In the genomic region with DNA sequence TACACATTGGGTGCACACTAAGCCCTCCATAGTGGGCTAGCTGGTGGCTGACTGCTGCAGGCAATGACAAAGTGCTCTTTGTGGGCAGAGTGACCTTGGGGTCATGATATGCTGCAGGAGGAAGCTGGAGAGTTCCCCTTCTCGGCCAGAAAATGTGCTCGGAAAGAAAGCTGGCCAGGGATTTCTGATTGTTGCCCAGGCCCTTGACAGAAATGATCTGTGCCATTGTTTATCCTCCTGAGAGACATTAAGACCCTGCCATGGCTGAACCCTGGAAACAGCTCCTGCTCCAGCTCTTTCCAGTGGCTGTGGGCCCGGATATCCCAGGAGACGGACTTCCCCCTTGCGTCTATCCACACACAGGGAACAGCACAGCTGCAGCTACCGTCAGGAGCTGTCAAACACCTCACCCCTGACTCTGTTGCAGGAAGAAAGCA, we compare ENCODE assay signal across 9 mouse cellular contexts. TPM values are rescaled to one million over a fixed set of nuclear protein-coding genes. Genes with fewer than 3 reads are reported as not detected.
DNase-seq lines count a peak whose midpoint lies in the region; ATAC-seq lines count a peak whose summit lies in the region.
"Had no signal": no experiment of that assay in that cellular context is flagged by ENCODE, and none has a peak within 500 bp of the region (broad histone marks: within the 10 kb centered on the region; RNA-seq: fewer than 3 reads in every experiment).

No protein-coding gene starts in this region.

- no peak overlapping the region for H3K4me2 ChIP-seq in kidney, embryonic 16.5 days (replicated peaks; ENCODE audit: low read depth, low read length)
- H3K4me2 ChIP-seq in midbrain, embryonic 11.5 days = peak overlapping the region; percentile 16; the same call in 1 of the 2 replicates

- H3K4me1 ChIP-seq in kidney, embryonic 16.5 days (ENCODE audit: insufficient read depth, low read length) = peaks cover 22% of the 10 kb centered on the region; the same call in 1 of the 2 replicates
- H3K4me1 ChIP-seq in midbrain, embryonic 11.5 days (ENCODE audit: control insufficient read depth, insufficient read depth, low read length) = peaks cover 19% of the 10 kb centered on the region

- no peak overlapping the region for H3K9ac ChIP-seq in kidney, embryonic 16.5 days (replicated peaks; ENCODE audit: low read length)
- 0 out of 2 replicates have a peak overlapping the region, but pooled peaks have one; percentile 0 for H3K9ac ChIP-seq in midbrain, embryonic 11.5 days (ENCODE audit: low read length)

- H3K9me3 ChIP-seq in kidney, embryonic 16.5 days (ENCODE audit: low read length) = no peaks in the 10 kb centered on the region
- H3K9me3 ChIP-seq in midbrain, embryonic 11.5 days (ENCODE audit: control insufficient read depth, low read length) = no peaks in the 10 kb centered on the region

- peaks cover 61% of the 10 kb centered on the region for H3K36me3 ChIP-seq in kidney, embryonic 16.5 days (ENCODE audit: insufficient read depth, low read length)
- H3K36me3 ChIP-seq in midbrain, embryonic 11.5 days (ENCODE audit: control insufficient read depth, insufficient read depth, low read length) = peaks cover 44% of the 10 kb centered on the region

- peak; percentile 50 for ATAC-seq in kidney, embryonic 16.5 days (ENCODE audit: low FRiP score, low TSS enrichment)
- ATAC-seq in midbrain, embryonic 11.5 days (ENCODE audit: low FRiP score) = peak; percentile 81

- WGBS in kidney, embryonic 16.5 days = 18% methylated on average over 6 of the region's 6 CpGs
- whole genome bisulfite sequencing in midbrain, embryonic 11.5 days = 18% methylated on average over 6 of the region's 6 CpGs

- H3K27me3 ChIP-seq in kidney, embryonic 16.5 days (ENCODE audit: insufficient read depth, low read length) = no peaks in the 10 kb centered on the region
- H3K27me3 ChIP-seq in midbrain, embryonic 11.5 days (ENCODE audit: control insufficient read depth, insufficient read depth, low read length) = peaks cover 20% of the 10 kb centered on the region

- no peak overlapping the region for H3K4me3 ChIP-seq in kidney, embryonic 16.5 days (ENCODE audit: low read length)
- H3K4me3 ChIP-seq in midbrain, embryonic 11.5 days (ENCODE audit: low read depth, low read length) = no peak overlapping the region

- DNase-seq in adrenal gland, postnatal 10 days = peak; percentile 58
- no peak for DNase-seq in adrenal gland, adult 18-20 months (ENCODE audit: low spot score in 2 of 2)
- peak; percentile 31 for DNase-seq in heart, adult 8-10 months (ENCODE audit: low spot score)
- DNase-seq in midbrain, embryonic 11.5 days (ENCODE audit: low spot score, missing footprints) = no peak
- no peak for DNase-seq in gastrocnemius, postnatal 10 days
- no peak for DNase-seq in layer of hippocampus, adult 11-12 months (ENCODE audit: low spot score)
- DNase-seq in thymus, postnatal 10 days (ENCODE audit: low spot score in 2 of 2) = no peak

- H3K27ac ChIP-seq in kidney, embryonic 16.5 days (ENCODE audit: low read length) = peak overlapping the region; percentile 17
- H3K27ac ChIP-seq in midbrain, embryonic 11.5 days (ENCODE audit: low read depth, low read length) = peak overlapping the region; percentile 52

RNA-seq across cellular contexts. Expression of a gene that starts 15.7 kb away (rescaled TPM):
- 10 to 100 TPM; 65.5 to 68.8 TPM for total RNA-seq in adrenal gland, postnatal 10 days (2021)
- 100 to 1,000 TPM in 1 of 2 experiments, 10 to 100 TPM in 1; 91.0 to 112 TPM for total RNA-seq in adrenal gland, adult 18-20 months (2021)
- 10 to 100 TPM; 39.0 to 57.8 (median 45.5) TPM for total RNA-seq in heart, adult 8-10 months (2022)
- 120 and 123 TPM in 2 replicates for polyA plus RNA-seq in kidney, embryonic 16.5 days (2015; fragmentation: Nextera tagmentation; extraction: Ambion mirVana)
- polyA plus RNA-seq in midbrain, embryonic 11.5 days (2014; fragmentation: Nextera tagmentation; extraction: Ambion mirVana) = 54.1 and 57.9 TPM in 2 replicates
- 10 to 100 TPM; 29.5 to 30.0 TPM for total RNA-seq in gastrocnemius, postnatal 10 days (2021)

RNA-seq across cellular contexts. Expression of a gene that starts 19.7 kb away (rescaled TPM):
- 10 to 100 TPM; 11.8 to 17.1 TPM for total RNA-seq in adrenal gland, postnatal 10 days (2021)
- 1 to 10 TPM; 4.5 to 4.6 TPM for total RNA-seq in adrenal gland, adult 18-20 months (2021)
- total RNA-seq in heart, adult 8-10 months (2022) = 1 to 10 TPM; 4.3 to 8.7 (median 7.3) TPM
- 10.4 and 10.5 TPM in 2 replicates for polyA plus RNA-seq in kidney, embryonic 16.5 days (2015; fragmentation: Nextera tagmentation; extraction: Ambion mirVana)
- polyA plus RNA-seq in midbrain, embryonic 11.5 days (2014; fragmentation: Nextera tagmentation; extraction: Ambion mirVana) = 10.7 and 12.7 TPM in 2 replicates
- total RNA-seq in gastrocnemius, postnatal 10 days (2021) = 10 to 100 TPM; 17.9 to 27.1 TPM
- total RNA-seq: neutrophil, adult 5-6 weeks had no signal

RNA-seq across cellular contexts. Expression of a gene that starts 23.6 kb away (rescaled TPM):
- 100 to 1,000 TPM; 167 to 172 TPM for total RNA-seq in adrenal gland, postnatal 10 days (2021)
- 100 to 1,000 TPM; 206 to 214 TPM for total RNA-seq in adrenal gland, adult 18-20 months (2021)
- total RNA-seq in heart, adult 8-10 months (2022) = 100 to 1,000 TPM; 102 to 119 (median 112) TPM
- polyA plus RNA-seq in kidney, embryonic 16.5 days (2015; fragmentation: Nextera tagmentation; extraction: Ambion mirVana) = 107 and 121 TPM in 2 replicates
- polyA plus RNA-seq in midbrain, embryonic 11.5 days (2014; fragmentation: Nextera tagmentation; extraction: Ambion mirVana) = 163 and 195 TPM in 2 replicates
- total RNA-seq in gastrocnemius, postnatal 10 days (2021) = 10 to 100 TPM; 79.2 to 81.7 TPM

RNA-seq across cellular contexts. Expression of a gene that starts 30.6 kb away (rescaled TPM):
- total RNA-seq in adrenal gland, postnatal 10 days (2021) = 10 to 100 TPM; 15.3 to 17.6 TPM
- 10 to 100 TPM; 21.5 to 25.0 TPM for total RNA-seq in adrenal gland, adult 18-20 months (2021)
- total RNA-seq in heart, adult 8-10 months (2022) = 10 to 100 TPM in 3 of 4 experiments, 1 to 10 TPM in 1; 8.8 to 10.4 (median 10.2) TPM
- polyA plus RNA-seq in kidney, embryonic 16.5 days (2015; fragmentation: Nextera tagmentation; extraction: Ambion mirVana) = 42.9 TPM in 2 replicates
- polyA plus RNA-seq in midbrain, embryonic 11.5 days (2014; fragmentation: Nextera tagmentation; extraction: Ambion mirVana) = 41.2 and 45.0 TPM in 2 replicates
- 10 to 100 TPM in 1 of 2 experiments, 1 to 10 TPM in 1; 9.9 to 13.4 TPM for total RNA-seq in gastrocnemius, postnatal 10 days (2021)

RNA-seq across cellular contexts. Expression of a gene that starts 31.4 kb away (rescaled TPM):
- total RNA-seq in adrenal gland, postnatal 10 days (2021) = 100 to 1,000 TPM; 135 to 139 TPM
- total RNA-seq in adrenal gland, adult 18-20 months (2021) = 100 to 1,000 TPM; 121 to 142 TPM
- total RNA-seq in heart, adult 8-10 months (2022) = 10 to 100 TPM; 74.6 to 86.7 (median 79.5) TPM
- 377 and 439 TPM in 2 replicates for polyA plus RNA-seq in kidney, embryonic 16.5 days (2015; fragmentation: Nextera tagmentation; extraction: Ambion mirVana)
- polyA plus RNA-seq in midbrain, embryonic 11.5 days (2014; fragmentation: Nextera tagmentation; extraction: Ambion mirVana) = 238 and 241 TPM in 2 replicates
- 100 to 1,000 TPM; 107 to 128 TPM for total RNA-seq in gastrocnemius, postnatal 10 days (2021)

Comparison
In these comparisons a context has a peak if more than half of its experiments do, and no peak if none do; other contexts are left out.
1. DNase-seq: peak in adrenal gland, postnatal 10 days (single experiment) and heart, adult 8-10 months (single experiment); none in adrenal gland, adult 18-20 months (0 of 2), midbrain, embryonic 11.5 days (single experiment), gastrocnemius, postnatal 10 days (single experiment), layer of hippocampus, adult 11-12 months (single experiment) and thymus, postnatal 10 days (0 of 2).